Mouse (Mus musculus): Measurements from ENCODE around the gene Exosc5.

- TF ChIP-seq CTCF (IDR thresholded peaks at IDR 0.05) (no peak), EP300 (IDR thresholded peaks at IDR 0.05; ENCODE audit: insufficient read depth, low read depth, low read length) (no peak), POLR2A (IDR thresholded peaks at IDR 0.05; ENCODE audit: insufficient read depth, low read depth, low read length) (no peak)
Measured at GRCm38 (mm10) chr7:25645074-25645473, 13.9 kb upstream of the Exosc5 start.

Data from heart, adult 2 months (tissue).